Mouse (Mus musculus) cerebellum, postnatal 4 days (tissue): ENCODE results near the gene Gp1ba.
A peak's percentile ranks its signal among the peaks of the same experiment; 100 is the strongest.

Source experiments
- DNase-seq, 2 experiments: peaks; one replicate each; pipeline ENCODE4 v3.0.0; 2022; ENCODE audit warnings: low spot score in 2 of 2, mixed read lengths in 1 of 2

The Gp1ba gene

DNA sequence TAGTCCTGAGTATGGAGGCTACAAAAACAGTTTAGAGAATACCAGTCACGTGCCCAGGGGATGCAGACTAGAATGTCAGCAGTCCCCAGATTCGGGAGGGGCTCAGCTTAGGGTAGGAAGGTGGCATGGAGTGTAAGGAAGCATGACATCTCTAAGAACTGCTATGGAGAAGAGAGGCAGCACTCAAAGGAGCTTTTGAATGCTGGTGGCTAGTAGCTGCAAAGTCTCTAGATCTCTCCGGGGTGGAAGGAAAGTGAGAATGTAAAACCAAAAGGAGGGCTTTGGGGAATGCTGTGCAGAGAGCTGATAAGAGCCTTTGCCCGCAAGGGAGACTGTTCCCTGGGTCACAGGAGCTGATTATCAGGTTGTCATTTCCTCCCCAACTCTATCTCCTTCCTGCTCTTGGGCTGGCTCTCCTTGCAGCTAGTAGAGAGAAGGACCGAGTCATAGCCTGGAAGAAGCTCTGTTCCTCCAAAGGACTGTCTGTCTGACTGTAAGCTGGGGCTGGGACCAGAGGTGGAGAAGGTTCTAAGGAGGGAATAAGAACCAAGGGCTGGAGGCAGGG, at the start of gene Gp1ba:
Gene Gp1ba, plus strand, starts transcription at position 409 of the 565 bp plus-strand sequence.
- no peak for DNase-seq

DNA sequence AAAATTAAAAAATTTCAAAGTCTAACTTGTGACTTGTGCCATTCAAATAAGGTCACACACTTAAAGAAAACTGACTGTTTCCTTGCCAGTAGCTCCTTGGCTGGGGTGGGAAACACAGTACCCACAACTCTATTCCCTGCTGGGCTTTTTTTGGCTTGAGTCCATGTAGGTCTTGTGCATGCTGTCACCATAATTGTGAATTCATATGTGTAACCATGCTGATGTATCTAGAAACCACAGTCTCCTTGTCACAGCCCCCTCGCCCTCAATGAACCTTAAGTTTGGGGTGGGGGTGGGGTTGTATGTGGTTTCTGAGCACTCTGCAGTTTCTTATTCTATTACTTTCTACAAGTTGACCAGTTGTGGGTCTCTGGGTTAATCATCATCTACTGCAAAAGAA, 47.2 kb upstream of the Gp1ba start:
- DNase-seq, result peak in 1 of 2 experiments; percentile 25

DNA sequence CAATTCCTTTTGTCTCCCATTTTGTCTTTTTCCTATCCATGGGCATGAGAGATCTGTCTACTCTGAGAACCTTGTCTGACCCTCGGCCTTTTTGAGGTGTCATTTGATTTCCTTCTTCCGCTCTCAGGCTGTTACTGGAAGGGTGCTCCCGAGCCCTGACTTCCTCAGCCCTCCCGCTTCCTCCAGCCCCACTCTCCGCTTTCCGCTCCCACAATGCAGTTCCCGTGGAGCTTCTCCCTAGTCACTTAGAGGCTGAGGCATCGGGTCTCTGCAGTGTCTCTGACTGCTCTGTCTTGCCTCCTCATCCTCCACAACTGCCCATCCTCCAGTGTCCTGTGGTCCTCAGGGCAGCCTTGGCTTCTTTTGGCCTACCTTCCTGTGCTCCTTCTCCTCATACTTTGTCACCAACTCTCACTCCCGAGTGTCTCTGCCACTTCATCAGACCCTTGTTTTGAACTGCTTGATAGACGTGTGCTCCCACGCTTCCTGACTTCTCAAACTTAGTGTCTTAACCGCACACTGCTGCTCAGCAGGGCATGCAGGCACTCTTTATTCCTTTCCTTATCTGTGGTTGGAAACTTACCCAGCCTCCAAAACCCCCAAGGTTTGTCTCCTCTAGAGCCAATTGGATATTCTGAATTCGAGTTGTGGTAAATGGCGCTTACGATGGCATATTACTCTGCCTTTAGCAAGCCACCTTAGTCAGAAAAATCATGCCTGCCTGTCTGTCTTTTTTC, 44.5 kb upstream of the Gp1ba start:
- DNase-seq, result no peak

DNA sequence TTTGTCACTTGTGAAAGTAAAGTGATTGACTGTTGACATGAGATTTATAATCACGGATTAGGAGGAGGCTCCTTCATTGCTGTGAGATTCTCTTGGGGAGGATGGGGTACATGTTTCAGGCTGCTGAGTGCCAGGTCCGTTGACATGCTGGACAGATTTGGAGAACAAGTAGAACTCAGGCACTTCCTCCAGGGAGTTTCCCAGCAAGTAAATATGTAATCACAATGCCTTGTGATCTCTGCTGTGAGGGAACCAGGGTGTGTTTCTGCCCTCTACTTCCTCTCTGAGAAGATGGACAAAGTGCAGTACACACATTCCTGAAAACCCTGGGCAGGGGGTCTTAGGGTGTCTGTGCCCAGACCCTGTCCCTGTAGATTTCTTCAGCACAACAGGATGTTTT, 43.3 kb upstream of the Gp1ba start:
- DNase-seq, result no peak

DNA sequence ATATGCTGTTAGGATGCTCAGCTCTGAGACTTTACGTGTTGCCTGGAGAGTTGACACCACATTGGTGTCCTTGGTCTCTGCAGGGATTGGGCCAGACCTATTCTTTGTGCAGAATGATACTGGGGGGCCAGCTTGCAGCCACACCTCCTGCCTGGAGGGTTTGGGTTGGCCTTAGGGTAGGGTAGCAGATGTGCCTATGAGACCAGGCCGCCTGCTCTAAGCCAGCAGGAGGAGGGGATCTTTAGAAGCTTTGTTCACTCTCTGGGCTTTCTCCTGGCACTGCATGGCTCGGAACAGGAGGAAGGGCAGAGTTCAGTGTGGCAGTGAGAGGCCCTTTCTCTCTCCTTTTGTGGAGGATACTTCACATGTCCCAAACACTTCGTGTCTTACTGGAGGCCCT, 42.8 kb upstream of the Gp1ba start:
- DNase-seq, result no peak

DNA sequence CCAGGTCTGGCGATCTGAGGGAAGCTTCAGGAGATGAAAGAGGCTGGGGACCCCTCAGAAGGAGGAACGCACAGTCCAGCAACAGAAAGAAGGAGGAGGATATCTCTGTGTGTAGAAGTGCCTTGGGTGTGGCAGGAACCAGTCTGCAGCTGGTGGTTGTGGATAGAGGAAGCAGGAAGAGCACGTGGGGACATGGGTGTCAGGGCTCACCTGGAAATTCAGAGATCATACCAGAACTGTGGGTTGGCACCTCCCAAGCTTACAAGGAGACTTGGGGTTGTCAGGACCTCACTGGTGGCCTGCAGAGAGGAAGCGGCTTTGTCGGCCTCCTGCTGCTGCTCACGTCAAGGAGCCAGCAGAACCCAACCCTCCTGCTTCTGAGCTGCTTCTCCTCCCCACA, 41.6 kb upstream of the Gp1ba start:
- no peak for DNase-seq

DNA sequence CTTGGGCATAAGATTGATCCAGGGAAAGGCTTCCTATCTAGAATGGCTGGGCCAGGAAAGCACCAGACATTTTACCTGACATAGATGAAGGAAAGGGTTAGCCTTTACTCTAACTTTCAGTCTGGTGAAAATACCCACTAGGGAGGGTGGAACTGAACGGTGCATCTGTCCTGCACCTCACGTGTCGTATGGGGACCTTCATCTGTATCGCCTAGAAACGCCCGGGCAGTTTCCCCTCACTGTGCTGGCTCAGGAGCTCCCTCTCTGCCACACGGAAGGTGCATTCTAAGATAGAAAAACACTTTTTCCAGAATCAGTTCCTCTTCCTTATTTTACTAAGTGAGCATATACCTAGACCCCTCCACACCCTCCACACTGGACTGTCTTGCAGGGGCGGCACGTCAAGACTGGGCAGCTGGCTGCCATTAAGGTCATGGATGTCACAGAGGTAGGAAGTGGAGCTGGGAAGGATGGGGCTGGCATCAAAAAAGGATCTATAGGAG, 40.4 kb upstream of the Gp1ba start:
- no peak for DNase-seq

DNA sequence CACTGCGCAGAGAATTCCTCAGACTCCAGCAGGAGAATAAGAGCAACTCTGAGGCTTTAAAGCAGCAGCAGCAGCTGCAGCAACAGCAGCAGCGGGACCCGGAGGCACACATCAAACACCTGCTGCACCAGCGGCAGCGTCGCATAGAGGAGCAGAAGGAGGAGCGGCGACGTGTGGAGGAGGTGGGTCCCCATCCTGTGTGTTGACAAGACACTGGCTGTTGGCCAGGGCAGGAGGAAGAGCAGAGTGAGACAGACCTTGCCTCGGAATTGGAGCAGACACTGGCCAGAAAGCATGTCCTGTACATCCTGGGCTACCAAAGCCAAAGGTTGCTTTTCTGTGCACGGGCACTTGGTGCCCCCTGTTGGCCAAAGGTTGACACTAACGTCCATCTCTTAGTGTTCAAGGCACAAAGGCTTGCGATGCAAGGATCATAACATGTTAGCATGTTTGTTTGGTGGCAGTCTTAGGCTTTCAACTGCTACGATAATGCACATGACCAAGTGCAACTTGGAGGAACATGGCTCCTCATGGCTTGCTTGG, 33.8 kb upstream of the Gp1ba start:
- DNase-seq, result peak; percentile 60 to 80

DNA sequence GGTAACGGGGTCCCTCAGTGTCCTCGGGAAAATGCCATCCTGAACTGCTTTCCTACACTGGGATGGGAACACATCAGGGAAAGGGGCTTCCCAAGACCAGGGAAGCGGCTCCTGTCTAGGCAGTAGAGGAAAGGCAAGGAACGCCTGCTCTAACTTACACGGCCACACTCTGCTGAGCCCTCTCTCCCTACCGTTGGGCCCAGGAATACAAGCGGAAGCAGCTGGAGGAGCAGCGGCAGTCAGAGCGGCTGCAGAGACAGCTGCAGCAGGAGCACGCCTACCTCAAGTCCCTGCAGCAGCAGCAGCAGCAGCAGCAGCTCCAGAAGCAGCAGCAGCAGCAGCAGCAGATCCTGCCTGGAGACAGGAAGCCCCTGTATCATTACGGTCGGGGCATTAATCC, 32.2 kb upstream of the Gp1ba start:
- DNase-seq, result no peak

DNA sequence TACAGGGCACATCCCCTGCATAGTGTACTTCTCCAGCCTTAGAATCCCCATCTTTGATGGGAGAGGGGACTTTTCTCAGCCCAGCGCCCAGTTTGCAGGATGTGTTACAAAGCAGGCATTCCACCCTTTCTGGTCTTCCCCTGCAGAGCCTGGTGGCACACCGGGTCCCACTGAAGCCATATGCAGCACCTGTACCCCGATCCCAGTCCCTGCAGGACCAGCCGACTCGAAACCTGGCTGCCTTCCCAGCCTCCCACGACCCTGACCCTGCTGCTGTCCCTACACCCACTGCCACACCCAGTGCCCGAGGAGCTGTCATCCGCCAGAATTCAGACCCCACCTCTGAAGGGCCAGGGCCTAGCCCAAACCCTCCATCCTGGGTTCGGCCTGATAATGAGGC, 31.3 kb upstream of the Gp1ba start:
- no peak for DNase-seq

DNA sequence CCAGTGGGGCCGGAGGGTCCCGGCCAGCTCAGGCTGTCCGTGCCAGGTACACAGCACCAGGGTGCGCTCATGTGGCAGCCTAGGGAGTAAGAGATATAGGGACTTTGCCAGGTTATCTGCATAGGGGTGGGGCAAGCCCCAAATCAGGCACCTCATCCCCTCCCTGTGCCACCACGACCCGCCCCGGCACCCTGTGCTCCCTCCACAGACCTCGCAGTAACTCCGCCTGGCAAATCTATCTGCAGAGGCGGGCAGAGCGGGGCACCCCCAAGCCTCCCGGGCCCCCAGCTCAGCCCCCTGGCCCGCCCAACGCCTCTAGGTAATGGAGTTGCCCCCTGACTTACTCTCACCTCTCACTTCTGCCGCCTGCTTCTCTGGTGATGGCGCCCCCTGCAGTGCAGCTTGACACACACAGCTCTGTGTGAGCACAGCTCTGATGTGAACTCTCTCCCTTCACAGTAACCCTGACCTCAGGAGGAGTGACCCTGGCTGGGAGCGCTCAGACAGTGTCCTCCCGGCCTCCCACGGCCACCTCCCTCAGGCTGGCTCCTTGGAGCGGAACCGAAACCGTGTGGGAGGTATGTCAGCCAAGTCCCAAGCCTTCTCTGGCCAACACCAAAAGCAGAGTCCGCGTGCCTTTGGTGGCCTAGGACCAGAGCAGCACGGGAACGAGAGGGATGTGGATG, 30.4 kb upstream of the Gp1ba start:
- no peak for DNase-seq

DNA sequence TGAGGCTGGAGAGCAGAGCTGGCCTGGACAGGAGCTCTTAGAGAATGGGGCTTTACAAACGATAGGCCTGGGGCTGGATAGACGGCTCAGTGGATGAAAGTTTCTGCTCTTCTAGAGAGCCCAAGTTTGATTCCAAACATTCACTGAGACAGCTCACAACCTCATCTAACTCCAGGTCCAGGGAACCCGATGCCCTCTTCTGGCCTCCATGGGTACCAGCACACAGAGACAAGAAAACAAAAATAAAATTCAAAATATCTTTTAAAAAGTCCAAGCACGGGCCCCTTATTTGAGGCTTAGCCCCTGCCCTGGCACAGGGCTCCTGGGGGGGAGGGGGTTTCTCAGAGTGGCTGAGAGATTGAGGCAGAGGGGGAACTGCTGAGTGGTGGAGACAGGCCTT, 28.2 kb upstream of the Gp1ba start:
- no peak for DNase-seq

DNA sequence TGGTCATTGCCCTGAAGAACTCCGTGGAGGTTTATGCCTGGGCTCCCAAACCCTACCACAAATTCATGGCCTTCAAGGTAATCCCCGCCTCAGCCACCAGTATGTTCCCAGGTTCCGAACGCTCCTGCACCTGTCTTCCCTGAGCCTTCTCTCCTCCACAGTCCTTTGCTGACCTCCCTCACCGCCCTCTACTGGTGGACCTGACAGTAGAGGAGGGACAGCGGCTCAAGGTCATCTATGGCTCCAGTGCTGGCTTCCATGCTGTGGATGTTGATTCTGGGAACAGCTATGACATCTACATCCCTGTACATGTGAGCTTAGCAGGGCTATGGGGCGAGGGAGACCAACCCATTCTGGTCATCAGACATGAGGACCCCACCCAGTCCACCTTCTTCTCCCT, 26.4 kb upstream of the Gp1ba start:
- no peak for DNase-seq

DNA sequence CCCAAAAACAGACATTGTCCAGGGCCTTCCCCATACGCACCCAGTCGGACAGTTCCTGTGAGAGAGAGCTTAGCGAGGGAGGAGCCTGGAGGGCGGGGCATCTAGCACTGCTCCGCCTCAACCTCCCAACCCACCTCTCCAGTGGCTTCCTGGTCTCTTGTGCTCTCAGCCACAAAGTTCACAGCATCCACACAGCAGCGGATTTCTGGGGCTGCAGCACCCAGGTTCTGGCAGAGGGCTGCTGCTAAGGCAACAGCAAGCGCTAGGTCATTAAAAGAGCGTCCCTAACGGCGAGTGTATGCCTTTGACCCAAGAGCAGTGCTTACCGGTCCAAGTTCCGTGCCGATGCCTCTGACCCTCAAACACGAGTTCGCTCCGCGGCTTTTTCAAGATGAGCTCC, 23.8 kb upstream of the Gp1ba start:
- no peak for DNase-seq

DNA sequence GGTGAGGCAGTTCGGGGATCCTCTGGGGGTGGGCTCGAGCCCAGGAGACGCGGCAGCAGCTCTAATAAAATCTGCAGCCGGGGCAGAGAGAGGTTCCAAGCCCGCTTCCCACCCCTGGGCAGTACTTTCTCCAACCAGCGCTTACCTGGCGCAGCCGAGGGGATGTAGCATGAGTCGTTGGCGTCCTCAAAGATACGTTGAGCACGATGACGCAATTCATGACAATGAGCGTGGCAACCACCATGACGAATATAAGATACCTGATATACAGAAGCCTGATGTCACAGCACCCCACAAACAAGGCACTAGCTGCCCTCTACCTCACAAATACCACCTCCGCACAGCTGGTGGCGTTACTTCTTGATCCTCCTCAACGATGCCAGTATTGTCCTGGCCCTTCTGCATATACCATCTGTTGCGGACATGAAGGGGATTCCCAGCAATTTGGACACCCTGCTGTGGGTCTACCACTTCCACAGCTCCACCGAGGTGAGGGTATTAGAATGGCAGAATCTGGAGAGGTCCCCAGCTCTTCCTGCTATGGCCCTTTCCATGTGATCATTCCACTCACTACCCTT, 23.3 kb upstream of the Gp1ba start, which contains the start of gene 4930544D05Rik:
Gene 4930544D05Rik, plus strand, starts transcription at position 333 of the 578 bp plus-strand sequence.
- DNase-seq, result no peak

DNA sequence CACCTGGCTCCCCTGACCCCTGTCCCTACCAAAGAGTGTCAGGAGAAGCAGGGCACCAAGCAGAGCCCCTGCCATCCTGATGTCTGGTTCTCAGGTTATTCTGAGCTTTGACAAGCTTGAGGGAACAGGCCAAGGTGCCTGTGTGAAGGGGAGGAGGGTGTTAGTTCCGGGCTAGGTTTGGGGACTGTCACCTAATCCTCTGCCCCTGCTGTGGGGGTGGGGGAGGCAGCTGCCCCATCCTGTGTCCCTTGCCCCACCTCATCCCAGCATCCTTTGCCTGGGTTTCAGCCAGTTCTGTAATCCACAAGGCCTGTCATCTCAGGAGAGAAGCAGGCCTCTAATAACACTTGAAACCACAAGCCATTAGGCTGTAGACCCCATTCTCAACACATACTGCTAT, 19.8 kb upstream of the Gp1ba start, which contains the start of gene Chrne:
Gene Chrne, minus strand, starts transcription at position 116 of the 400 bp plus-strand sequence.
- no peak for DNase-seq

DNA sequence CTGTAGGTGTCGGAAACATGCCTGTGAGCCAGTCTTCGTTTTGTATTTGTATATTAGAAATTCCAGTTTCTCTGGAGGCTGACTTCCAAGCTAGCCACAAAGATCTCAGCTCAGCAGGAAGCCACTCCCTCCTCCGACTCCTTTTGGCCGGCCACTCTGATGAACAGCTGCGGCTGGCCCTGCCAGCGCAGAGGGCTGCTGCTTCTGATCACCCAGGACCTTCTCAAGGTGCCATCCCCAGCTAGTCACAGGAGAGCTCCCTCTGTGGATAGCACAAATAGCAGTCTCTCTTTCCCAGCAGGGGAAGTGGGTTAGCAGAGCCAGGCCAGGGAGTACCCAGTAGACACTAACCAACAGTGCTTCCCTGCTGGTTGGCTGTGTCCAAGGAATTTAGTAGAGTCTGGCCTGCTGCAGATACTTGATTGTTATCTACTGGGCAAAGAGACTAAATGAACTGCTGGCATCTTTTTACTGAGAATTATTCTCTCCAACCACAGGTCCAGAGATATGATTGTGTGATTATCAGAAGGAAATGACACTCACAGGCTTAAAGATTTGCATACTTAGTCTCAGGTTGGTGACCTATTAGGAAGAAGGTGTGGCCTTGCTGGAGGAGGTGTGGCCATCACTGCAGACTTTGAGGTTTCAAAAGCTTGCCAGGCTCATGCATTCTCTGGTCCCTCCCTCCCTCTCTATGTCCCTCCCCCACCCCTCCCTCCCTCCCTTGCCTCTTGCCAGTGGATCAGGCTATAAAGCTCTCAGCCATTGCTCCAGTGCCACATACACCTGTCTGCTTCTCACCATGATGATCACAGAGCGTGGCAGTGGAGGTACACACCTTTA, 16.7 kb upstream of the Gp1ba start:
- no peak for DNase-seq

DNA sequence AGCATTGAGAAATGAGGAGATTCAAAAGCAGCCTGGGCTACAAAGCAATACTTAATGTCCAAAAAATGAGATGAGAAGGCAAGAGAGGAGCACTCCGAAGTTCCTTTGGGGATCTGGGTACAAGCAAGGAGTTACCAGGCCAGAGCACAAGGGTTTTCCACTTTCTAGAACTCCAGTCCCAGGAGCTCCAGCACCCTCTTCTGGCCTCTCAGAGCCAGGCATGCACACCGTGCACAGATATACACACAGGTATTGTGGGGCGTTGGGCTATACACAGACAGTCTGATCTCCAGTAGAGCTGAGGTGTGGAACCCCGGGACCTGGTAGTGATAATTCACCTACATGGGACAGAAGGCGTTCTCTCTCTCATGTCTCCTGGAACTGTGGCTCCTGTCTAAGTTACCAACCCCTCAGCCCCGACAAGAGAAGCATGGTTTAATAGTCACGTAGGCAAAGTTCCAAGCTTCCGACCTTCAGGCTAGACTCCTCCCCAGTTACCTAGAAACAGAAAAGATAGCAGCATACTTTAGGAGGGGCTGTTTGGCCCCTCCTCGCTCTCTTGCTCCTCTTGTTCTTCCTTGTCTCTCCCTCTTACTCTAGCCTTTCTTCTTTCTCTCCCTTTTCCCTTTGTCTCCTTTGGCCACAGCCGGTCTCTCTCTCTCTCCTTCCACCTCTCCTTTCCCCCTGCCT, 15.7 kb upstream of the Gp1ba start:
- DNase-seq, result no peak

DNA sequence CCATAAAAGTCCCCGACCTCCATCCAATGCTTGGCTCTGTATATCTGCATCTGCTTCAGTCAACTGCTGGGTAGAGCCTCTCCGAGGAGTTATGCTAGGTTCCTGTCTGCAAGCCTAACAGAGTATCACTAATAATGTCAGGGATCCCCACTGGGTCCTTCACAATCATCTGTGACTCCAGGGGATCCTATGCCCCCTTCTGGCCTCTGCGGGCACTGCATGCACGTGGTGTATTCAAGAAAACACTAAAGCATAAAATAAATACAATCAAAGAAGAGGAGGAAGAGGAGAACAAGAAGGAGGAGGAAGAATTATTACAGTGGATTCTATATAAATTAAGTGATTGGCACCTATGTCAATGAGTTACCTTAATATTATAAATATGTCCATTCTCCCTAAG, 13.4 kb upstream of the Gp1ba start:
- DNase-seq, result peak in 1 of 2 experiments; percentile 50

DNA sequence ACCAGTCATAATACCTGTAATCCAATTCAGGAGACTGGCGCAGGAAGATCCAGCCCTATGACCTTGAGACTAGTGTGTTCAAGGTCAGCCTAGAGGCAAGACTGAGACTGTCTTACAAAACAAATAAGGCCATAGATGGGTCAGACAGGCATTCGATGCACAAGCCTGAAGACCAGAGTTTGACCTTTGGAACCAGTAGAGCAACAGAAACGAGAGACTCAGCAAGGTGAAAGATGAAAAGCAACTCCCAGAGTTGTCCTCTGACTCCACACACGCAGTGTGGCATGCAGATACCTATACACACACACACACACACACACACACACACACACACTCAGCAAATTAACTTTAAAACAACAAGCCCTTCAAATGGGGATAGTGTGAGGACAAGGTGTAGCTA, 12.0 kb upstream of the Gp1ba start:
- DNase-seq, result no peak

DNA sequence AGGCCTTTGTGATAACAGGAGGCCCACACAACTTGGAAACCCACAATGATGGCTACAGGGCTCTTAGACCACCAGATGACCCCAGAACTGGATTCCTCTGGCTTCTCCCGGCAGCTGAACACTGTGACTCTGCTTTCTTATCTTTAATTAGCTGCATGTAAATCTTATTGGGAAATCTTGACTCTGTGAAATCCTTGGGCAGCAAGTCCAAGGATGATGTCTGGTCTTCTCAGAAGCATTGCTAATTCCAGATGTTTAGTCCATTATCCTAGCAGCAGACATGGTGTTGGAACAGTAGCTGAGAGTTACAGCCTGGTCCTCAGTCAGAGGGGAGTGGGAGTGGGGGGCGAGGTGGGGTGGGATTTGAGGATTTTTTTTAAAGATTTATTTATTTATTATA, 10.5 kb upstream of the Gp1ba start:
- no peak for DNase-seq
